8 mouse cellular contexts compared by ENCODE assay signal in genomic region chr6:146641621-146642210, GRCm38 (mm10). TPM values are rescaled to one million over a fixed set of nuclear protein-coding genes. Genes with fewer than 3 reads are reported as not detected.
DNase-seq lines count a peak whose midpoint lies in the region; ATAC-seq and TF ChIP-seq lines count a peak whose summit lies in the region.

No protein-coding gene starts in this region.

- 68% methylated on average over 11 of the region's 11 CpGs for WGBS in forebrain, embryonic 14.5 days
- WGBS in liver, embryonic 14.5 days (ENCODE audit: insufficient replicate concordance): 41% methylated on average over 11 of the region's 11 CpGs

- H3K27me3 ChIP-seq in E14TG2a.4 (ENCODE audit: insufficient read depth, low read length): no peaks in the 10 kb centered on the region; the same call in 1 of the 2 replicates
- no peaks in the 10 kb centered on the region for H3K27me3 ChIP-seq in forebrain, embryonic 14.5 days (replicated peaks; ENCODE audit: control insufficient read depth, insufficient read depth, low read length)
- H3K27me3 ChIP-seq in liver, embryonic 14.5 days (ENCODE audit: control insufficient read depth, insufficient read depth, low read length): no peaks in the 10 kb centered on the region

- H3K36me3 ChIP-seq in E14TG2a.4 (ENCODE audit: insufficient read depth, low read length): no peaks in the 10 kb centered on the region
- no peaks in the 10 kb centered on the region for H3K36me3 ChIP-seq in forebrain, embryonic 14.5 days (ENCODE audit: control insufficient read depth, insufficient read depth, low read length)
- H3K36me3 ChIP-seq in liver, embryonic 14.5 days (replicated peaks; ENCODE audit: control insufficient read depth, insufficient read depth, low read depth): no peaks in the 10 kb centered on the region

- TF ChIP-seq EP300 in liver, embryonic 14.5 days (IDR thresholded peaks at IDR 0.05; ENCODE audit: low read depth): no peak

- H3K9me3 ChIP-seq in E14TG2a.4 (ENCODE audit: low read length): no peaks in the 10 kb centered on the region
- no peaks in the 10 kb centered on the region for H3K9me3 ChIP-seq in forebrain, embryonic 14.5 days (replicated peaks; ENCODE audit: control insufficient read depth, low read length)
- H3K9me3 ChIP-seq in liver, embryonic 14.5 days (ENCODE audit: control insufficient read depth, low read length): no peaks in the 10 kb centered on the region

- H3K4me2 ChIP-seq in forebrain, embryonic 14.5 days (ENCODE audit: low read length): peak overlapping the region; percentile 48
- H3K4me2 ChIP-seq in liver, embryonic 14.5 days (ENCODE audit: low read depth): peak overlapping the region; percentile 92

- H3K4me3 ChIP-seq in E14TG2a.4 (replicated peaks; ENCODE audit: low read length): peak overlapping the region; percentile 90
- peak overlapping the region; percentile 79 for H3K4me3 ChIP-seq in forebrain, embryonic 14.5 days (ENCODE audit: low read depth, low read length)
- peak overlapping the region; percentile 69 to 75 for H3K4me3 ChIP-seq in liver, embryonic 14.5 days (ENCODE audit: insufficient read depth in 1 of 2, low read depth in 2 of 2, low read length in 2 of 2)

- TF ChIP-seq CTCF in E14TG2a.4 (conservative IDR thresholded peaks at IDR 0.05; ENCODE audit: low read length): no peak
- no peak for TF ChIP-seq CTCF in liver, embryonic 14.5 days (IDR thresholded peaks at IDR 0.05; ENCODE audit: low read depth)

- peak; percentile 88 for DNase-seq in heart, adult 11 months
- no peak for DNase-seq in heart, postnatal 4 days
- no peak for DNase-seq in forebrain, embryonic 14.5 days (ENCODE audit: low spot score)
- DNase-seq in liver, embryonic 14.5 days (ENCODE audit: low read depth in 3 of 3, low spot score in 3 of 3): no peak
- DNase-seq in right cerebral cortex, adult 18-20 months: no peak
- DNase-seq in right cerebral cortex, postnatal 10 days (ENCODE audit: low spot score in 2 of 2): no peak
- DNase-seq in layer of hippocampus, postnatal 25 days (ENCODE audit: extremely low spot score in 1 of 2, low spot score in 1 of 2): no peak

- peaks cover 32% of the 10 kb centered on the region for H3K4me1 ChIP-seq in E14TG2a.4 (replicated peaks; ENCODE audit: low read depth, low read length)
- peaks cover 7% of the 10 kb centered on the region for H3K4me1 ChIP-seq in forebrain, embryonic 14.5 days (ENCODE audit: control insufficient read depth, insufficient read depth, low read length)
- H3K4me1 ChIP-seq in liver, embryonic 14.5 days (replicated peaks; ENCODE audit: control insufficient read depth in 2 of 2, insufficient read depth in 2 of 2, low read length in 1 of 2): peaks cover 28 to 30% of the 10 kb centered on the region in 2 experiments

- ATAC-seq in forebrain, embryonic 14.5 days: no peak; the same call in 1 of the 2 replicates
- ATAC-seq in liver, embryonic 14.5 days (ENCODE audit: insufficient read depth): 0 out of 2 replicates have a peak, but pooled peaks have one; percentile 0

- peak overlapping the region; percentile 59 for H3K9ac ChIP-seq in forebrain, embryonic 14.5 days (ENCODE audit: low read length)
- peak overlapping the region; percentile 78 for H3K9ac ChIP-seq in liver, embryonic 14.5 days (replicated peaks)

- no peak overlapping the region for H3K27ac ChIP-seq in forebrain, embryonic 14.5 days (ENCODE audit: low read depth, low read length)
- peak overlapping the region; percentile 69 for H3K27ac ChIP-seq in liver, embryonic 14.5 days

RNA-seq across cellular contexts. Expression of gene Med21, which starts 0.6 kb away (rescaled TPM):
- total RNA-seq in heart, postnatal 4 days (2021): 10 to 100 TPM; 64.0 to 67.8 TPM
- polyA plus RNA-seq in forebrain, embryonic 14.5 days (2014; fragmentation: Nextera tagmentation; extraction: Ambion mirVana): 117 and 122 TPM in 2 replicates
- 34.7 and 44.7 TPM in 2 replicates for polyA plus RNA-seq in liver, embryonic 14.5 days (2012; rRNA removed)
- 64.1 and 65.8 TPM in 2 replicates for polyA plus RNA-seq in liver, embryonic 14.5 days (2014; fragmentation: Nextera tagmentation; extraction: Ambion mirVana)
- 10 to 100 TPM; 38.6 to 47.1 TPM for total RNA-seq in layer of hippocampus, postnatal 25 days (2021)

RNA-seq across cellular contexts. Expression of gene Tm7sf3, which starts 0.9 kb away (rescaled TPM):
- total RNA-seq in heart, postnatal 4 days (2021): 10 to 100 TPM; 25.4 to 25.5 TPM
- polyA plus RNA-seq in forebrain, embryonic 14.5 days (2014; fragmentation: Nextera tagmentation; extraction: Ambion mirVana): 29.5 and 31.1 TPM in 2 replicates
- polyA plus RNA-seq in liver, embryonic 14.5 days (2012; rRNA removed): 9.4 and 11.2 TPM in 2 replicates
- 24.8 and 27.6 TPM in 2 replicates for polyA plus RNA-seq in liver, embryonic 14.5 days (2014; fragmentation: Nextera tagmentation; extraction: Ambion mirVana)
- total RNA-seq in layer of hippocampus, postnatal 25 days (2021): 10 to 100 TPM; 42.0 to 44.2 TPM
